Mouse (Mus musculus): ENCODE data around the gene Irgc1. TPM values are rescaled to one million over a fixed set of nuclear protein-coding genes. Genes with fewer than 3 reads are reported as not detected.

Gene Irgc1
- total and polyA plus RNA-seq, 3 experiments = not detected

- Histone ChIP-seq H3K4me3 (ENCODE audit: control insufficient read depth in 1 of 2, insufficient read depth in 1 of 2, low read depth in 2 of 2, low read length in 2 of 2) (no peak overlapping the region), H3K9me3 (replicated peaks; ENCODE audit: insufficient read depth, low read length) (no peaks in the 10 kb centered on the region), H3K9ac (ENCODE audit: control insufficient read depth, low read depth, low read length, poor library complexity, severe bottlenecking) (no peak overlapping the region), H3K27ac (ENCODE audit: control insufficient read depth, low read depth, low read length) (no peak overlapping the region), H3K79me2 (ENCODE audit: control insufficient read depth, insufficient read depth, low read length, poor library complexity) (no peaks in the 10 kb centered on the region), H3K27me3 (ENCODE audit: control insufficient read depth in 1 of 2, insufficient read depth in 2 of 2, low read length in 2 of 2) (no peaks in the 10 kb centered on the region), H3K4me1 (ENCODE audit: control insufficient read depth in 1 of 2, insufficient read depth in 2 of 2, low read length in 2 of 2) (no peaks in the 10 kb centered on the region; a peak in 1 of 4 replicates), H3K36me3 (ENCODE audit: control insufficient read depth in 1 of 2, insufficient read depth in 2 of 2, low read length in 2 of 2) (no peaks in the 10 kb centered on the region)
- DNase-seq (ENCODE audit: low read depth, low spot score) = no peak
- TF ChIP-seq SIN3A (IDR thresholded peaks at IDR 0.05; ENCODE audit: low read length) = no peak
- no peak for TF ChIP-seq KAT2A (conservative IDR thresholded peaks at IDR 0.05; ENCODE audit: low read depth, low read length)
- TF ChIP-seq HCFC1 (IDR thresholded peaks at IDR 0.05; ENCODE audit: low read depth, low read length) = no peak
- no peak for TF ChIP-seq RCOR1 (IDR thresholded peaks at IDR 0.05; ENCODE audit: low read depth, low read length)
- no peak for TF ChIP-seq USF1 (IDR thresholded peaks at IDR 0.05; ENCODE audit: low read depth, low read length)
- no peak for TF ChIP-seq MYC (IDR thresholded peaks at IDR 0.05; ENCODE audit: low read depth, low read length)
- TF ChIP-seq MAX (IDR thresholded peaks at IDR 0.05; ENCODE audit: low read length) = no peak
- no peak for TF ChIP-seq GABPA (IDR thresholded peaks at IDR 0.05; ENCODE audit: low read depth, low read length)
- no peak for TF ChIP-seq ZC3H11A (IDR thresholded peaks at IDR 0.05; ENCODE audit: low read depth, low read length)
- TF ChIP-seq POLR2AphosphoS5 (IDR thresholded peaks at IDR 0.05; ENCODE audit: borderline replicate concordance, low read depth, low read length) = no peak
- TF ChIP-seq CTCF (IDR thresholded peaks at IDR 0.05 in 2 of 3, conservative IDR thresholded peaks at IDR 0.05 in 1 of 3; ENCODE audit: control insufficient read depth in 1 of 3, insufficient read depth in 1 of 3, low read depth in 2 of 3, low read length in 3 of 3, poor library complexity in 1 of 3, severe bottlenecking in 1 of 3) = no peak
- TF ChIP-seq TAL1 (IDR thresholded peaks at IDR 0.05; ENCODE audit: low read length) = no peak
- no peak for TF ChIP-seq BHLHE40 (IDR thresholded peaks at IDR 0.05; ENCODE audit: borderline replicate concordance, low read depth, low read length)
- no peak for TF ChIP-seq MAFK (IDR thresholded peaks at IDR 0.05; ENCODE audit: borderline replicate concordance, low read depth, low read length)
- TF ChIP-seq TCF12 (IDR thresholded peaks at IDR 0.05; ENCODE audit: low read depth, low read length) = no peak
- no peak for TF ChIP-seq ELF1 (IDR thresholded peaks at IDR 0.05; ENCODE audit: low read depth, low read length)
Observed at GRCm38 (mm10) chr7:24476338-24476737, 24.2 kb upstream of the Irgc1 start.

- peak in 1 of 3 experiments; percentile 42; a peak in 2 of 6 replicates for TF ChIP-seq CTCF (IDR thresholded peaks at IDR 0.05 in 2 of 3, conservative IDR thresholded peaks at IDR 0.05 in 1 of 3; ENCODE audit: control insufficient read depth in 1 of 3, insufficient read depth in 1 of 3, low read depth in 2 of 3, low read length in 3 of 3, poor library complexity in 1 of 3, severe bottlenecking in 1 of 3)
- no peak for TF ChIP-seq ZKSCAN1 (IDR thresholded peaks at IDR 0.05; ENCODE audit: low read depth, low read length)
- no peak for TF ChIP-seq RCOR1 (IDR thresholded peaks at IDR 0.05; ENCODE audit: low read depth, low read length)
- Histone ChIP-seq H3K79me2 (ENCODE audit: control insufficient read depth, insufficient read depth, low read length, poor library complexity) (no peaks in the 10 kb centered on the region), H3K27ac (ENCODE audit: control insufficient read depth, low read depth, low read length) (no peak overlapping the region), H3K4me1 (ENCODE audit: control insufficient read depth in 1 of 2, insufficient read depth in 2 of 2, low read length in 2 of 2) (no peaks in the 10 kb centered on the region), H3K27me3 (ENCODE audit: control insufficient read depth in 1 of 2, insufficient read depth in 2 of 2, low read length in 2 of 2) (no peaks in the 10 kb centered on the region), H3K4me3 (ENCODE audit: control insufficient read depth in 1 of 2, insufficient read depth in 1 of 2, low read depth in 2 of 2, low read length in 2 of 2) (no peak overlapping the region), H3K36me3 (ENCODE audit: control insufficient read depth in 1 of 2, insufficient read depth in 2 of 2, low read length in 2 of 2) (no peaks in the 10 kb centered on the region), H3K9ac (ENCODE audit: control insufficient read depth, low read depth, low read length, poor library complexity, severe bottlenecking) (no peak overlapping the region), H3K9me3 (replicated peaks; ENCODE audit: insufficient read depth, low read length) (no peaks in the 10 kb centered on the region)
- DNase-seq (ENCODE audit: low read depth, low spot score) = no peak
Observed at GRCm38 (mm10) chr7:24474811-24475506, 22.9 kb upstream of the Irgc1 start.

Data from MEL (cell line).